Mouse (Mus musculus) kidney, adult 8-10 months (tissue): ENCODE results near the gene Hacd2.

ENCODE experiments used
- DNase-seq, 2 experiments: peaks; one replicate each; pipeline ENCODE4 v3.0.0; 2022

The Hacd2 gene

GRCm38 (mm10) chr16:35120603-35121002, 98.4 kb downstream of the Hacd2 start:
- no peak for DNase-seq

DNA sequence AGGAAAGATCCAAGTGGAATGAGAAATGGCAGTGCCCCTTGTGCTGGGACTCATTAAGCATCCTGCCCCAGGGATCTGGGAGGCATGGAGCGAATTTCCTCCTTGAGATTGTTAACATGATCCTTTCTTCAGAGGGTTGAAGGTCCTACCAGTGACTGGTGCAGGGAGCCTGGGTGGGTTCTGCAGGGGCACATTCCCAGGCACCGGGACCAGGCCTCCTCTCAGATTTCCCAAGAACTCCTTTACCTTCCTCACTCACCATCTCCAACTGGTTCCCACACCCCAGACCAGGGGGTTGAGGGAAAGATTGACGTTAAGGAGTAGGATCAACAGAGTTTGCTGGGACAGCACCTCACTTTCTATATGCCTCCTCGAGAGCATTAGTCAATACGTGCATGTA, 105.0 kb downstream of the Hacd2 start:
- no peak for DNase-seq

DNA sequence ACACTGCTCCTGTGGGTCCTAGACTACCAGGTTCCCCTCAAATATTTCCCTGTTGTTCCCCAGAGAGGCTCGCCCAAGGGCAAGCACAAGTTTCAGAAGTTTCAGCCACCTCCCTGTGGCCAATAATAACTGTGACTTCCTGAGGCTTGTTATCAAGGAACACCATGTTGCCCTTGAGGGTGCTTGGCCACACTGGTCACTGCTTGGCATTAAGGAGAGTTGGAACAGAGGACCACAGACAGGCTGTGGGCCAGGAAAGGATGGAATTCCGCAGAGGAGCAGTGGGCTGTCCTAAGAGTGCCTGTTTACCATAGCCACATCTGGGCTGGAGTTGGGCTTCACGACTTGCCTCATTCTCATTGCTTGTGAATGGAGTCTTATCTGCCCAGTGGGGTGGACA, 107.9 kb downstream of the Hacd2 start:
- no peak for DNase-seq

DNA sequence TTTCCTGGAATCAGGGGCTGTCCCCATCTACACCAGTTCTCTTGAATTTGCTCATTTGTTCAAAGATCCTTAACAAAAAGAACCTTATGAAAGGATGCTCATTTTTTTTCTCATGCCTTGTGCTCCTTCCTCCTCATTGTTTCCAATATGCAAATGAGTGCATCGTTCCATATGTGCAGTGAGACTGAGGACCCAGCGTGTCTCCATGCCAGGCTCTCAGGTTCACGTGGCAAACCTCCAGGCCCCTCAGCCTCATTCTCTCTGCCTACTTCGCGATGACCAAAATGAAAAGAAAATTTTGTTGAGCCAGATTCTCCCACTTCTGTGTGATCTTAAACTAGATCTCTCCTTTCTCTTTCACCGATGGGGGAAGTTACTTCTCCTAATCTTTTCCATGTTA, 117.2 kb downstream of the Hacd2 start:
- DNase-seq: no peak

GRCm38 (mm10) chr16:35139873-35140619, 117.8 kb downstream of the Hacd2 start:
- no peak for DNase-seq

GRCm38 (mm10) chr16:35140620-35140975, 118.4 kb downstream of the Hacd2 start:
- no peak for DNase-seq

- no peak for DNase-seq
These were observed 119.6 kb downstream of the Hacd2 start for GRCm38 (mm10) chr16:35141839-35142238.

DNA sequence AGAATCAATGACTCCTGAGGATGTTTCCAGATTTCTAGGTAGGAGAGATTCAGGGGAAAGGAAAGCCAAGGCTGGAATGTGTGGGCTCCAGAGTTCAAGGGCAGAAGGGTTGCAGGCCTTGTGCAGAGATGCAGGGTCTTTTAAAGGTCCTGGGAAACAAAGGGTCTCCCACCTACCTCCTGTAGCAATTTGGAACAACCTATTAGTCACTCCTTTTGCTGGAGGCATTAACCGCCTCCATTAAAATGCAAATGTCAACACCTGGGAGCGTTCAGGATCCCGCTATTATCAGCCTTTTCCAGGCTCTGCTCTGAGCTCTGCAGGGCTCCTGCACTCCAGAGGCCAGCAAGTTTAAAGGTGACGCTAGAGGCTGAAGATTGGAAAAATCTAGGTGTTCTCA, 123.9 kb downstream of the Hacd2 start:
- DNase-seq: no peak

GRCm38 (mm10) chr16:35153146-35153755, 131.0 kb downstream of the Hacd2 start:
- no peak for DNase-seq

DNA sequence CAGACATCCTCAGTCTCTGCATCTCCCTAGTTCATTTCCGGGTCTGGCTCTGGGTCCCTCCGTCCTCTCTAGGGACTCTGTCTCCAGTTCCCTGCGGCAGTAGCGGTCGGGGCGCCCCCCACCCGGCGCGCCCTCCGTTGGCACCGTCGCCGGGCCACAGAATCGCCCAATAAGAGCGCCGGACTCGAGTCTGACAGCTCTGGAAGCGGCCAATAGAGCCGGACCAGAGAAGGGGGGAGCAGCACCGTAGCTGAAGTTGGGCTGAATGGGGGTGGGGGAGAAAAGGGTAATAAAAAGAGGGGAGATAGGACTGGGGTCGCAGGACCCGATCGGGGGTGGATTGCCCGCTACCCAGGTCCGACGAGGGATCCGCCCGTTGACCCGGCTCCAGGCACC, 132.0 kb downstream of the Hacd2 start:
- DNase-seq: no peak

DNA sequence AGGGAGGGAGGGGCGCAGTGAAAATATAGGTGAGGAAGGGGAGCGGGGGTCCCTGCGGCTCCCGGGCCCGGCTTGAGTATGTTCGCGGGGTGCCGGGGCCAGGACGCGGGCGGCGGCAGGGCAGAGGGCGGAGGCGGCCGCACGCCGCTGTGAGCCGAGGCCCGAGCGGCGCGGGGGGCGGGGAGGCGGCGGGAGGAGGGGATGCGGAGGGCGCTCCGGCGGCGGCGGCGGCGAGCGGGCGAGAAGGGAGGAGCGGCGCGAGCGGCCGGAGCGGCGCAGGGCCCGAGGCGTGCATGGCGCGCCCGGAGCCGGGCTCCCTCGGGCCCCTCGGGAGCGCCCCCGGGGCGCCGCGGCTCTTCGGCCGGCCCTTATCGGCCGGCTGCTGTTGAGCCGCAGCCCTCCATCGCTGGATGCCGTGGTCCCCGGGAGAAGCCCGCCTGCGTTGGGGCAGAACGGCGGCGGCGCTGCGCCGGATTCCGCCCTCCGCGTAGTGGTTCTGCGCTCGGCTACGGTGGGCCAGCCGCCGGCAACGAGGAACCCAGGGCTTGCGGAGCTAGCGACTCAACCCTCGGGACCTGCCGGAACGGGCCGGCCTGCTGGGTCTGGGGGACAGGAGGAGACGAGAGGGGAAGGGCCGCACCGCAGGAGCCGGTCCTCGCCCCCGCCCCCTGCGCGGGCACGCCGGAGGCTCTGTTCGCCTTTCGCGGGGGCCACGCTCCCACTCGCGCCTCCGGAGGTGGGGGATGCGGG, 132.6 kb downstream of the Hacd2 start, which contains the start of gene Adcy5:
Gene Adcy5, plus strand, starts transcription at position 237 of the 750 bp plus-strand sequence.
- no peak for DNase-seq

DNA sequence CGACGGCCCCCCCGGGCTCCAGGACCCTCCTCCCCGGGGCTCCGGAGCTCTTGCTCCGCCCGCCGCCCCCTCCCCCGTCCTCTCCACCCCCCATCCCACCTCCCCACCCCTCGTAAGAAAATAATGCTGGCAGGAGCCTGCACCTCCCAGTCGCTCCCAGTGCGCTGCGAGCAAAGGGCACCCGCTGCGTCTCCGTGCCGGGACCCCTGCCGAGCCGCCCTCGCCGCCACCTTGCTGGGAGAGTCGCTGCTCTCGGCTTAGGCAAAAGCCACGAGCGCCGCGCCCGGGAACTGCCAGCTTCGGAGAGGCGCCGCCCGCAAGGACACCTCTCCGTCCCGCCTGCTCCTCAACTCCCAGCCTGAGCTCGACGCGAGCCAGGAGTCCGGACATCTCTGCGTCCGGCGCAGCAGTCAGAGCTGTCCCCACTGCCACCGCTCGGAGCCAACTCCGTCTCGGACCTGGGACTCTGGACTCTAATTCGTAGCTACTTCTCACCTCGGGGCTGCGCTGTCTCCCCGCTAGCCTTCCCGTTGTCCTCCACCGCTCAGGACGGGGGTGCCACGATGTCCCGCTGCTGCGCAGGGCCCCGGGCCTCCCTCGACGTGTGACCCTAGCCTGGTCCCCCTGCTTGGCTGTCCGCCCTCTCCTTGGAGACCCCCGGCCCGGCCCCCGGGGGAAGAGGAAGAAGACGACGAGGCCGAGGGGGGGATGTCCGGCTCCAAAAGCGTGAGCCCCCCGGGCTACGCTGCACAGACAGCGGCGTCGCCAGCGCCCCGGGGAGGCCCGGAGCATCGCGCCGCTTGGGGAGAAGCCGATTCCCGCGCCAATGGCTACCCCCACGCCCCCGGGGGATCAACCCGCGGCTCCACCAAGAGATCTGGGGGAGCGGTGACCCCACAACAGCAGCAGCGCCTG, 133.4 kb downstream of the Hacd2 start:
- DNase-seq: peak in 1 of 2 experiments; percentile 20

DNA sequence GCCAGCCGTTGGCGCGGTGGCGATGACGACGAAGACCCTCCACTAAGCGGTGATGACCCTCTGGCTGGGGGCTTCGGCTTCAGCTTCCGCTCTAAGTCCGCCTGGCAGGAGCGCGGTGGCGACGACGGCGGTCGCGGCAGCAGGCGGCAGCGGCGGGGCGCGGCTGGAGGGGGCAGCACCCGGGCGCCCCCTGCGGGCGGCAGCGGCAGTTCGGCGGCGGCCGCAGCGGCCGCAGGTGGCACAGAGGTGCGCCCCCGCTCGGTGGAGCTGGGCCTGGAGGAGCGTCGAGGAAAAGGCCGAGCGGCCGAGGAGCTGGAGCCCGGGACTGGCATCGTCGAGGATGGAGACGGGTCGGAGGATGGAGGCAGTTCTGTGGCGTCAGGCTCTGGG, 134.1 kb downstream of the Hacd2 start:
- peak in 1 of 2 experiments; percentile 48 for DNase-seq

DNA sequence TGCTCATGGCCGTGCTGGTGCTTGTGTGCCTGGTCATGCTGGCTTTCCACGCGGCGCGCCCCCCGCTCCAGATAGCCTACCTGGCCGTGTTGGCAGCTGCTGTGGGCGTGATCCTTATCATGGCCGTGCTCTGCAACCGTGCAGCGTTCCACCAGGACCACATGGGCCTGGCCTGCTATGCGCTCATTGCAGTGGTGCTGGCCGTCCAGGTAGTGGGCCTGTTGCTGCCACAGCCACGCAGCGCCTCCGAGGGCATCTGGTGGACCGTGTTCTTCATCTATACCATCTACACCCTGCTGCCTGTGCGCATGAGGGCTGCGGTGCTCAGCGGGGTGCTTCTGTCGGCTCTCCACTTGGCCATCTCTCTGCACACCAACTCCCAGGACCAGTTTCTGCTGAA, 134.6 kb downstream of the Hacd2 start:
- no peak for DNase-seq
